Mouse (Mus musculus) liver, embryonic 13.5 days (tissue): Measurements from ENCODE around the gene Phkb. TPM values are rescaled to one million over a fixed set of nuclear protein-coding genes. Genes with fewer than 3 reads are reported as not detected.
"Not testable (repeated sequence)": the region's sequence is repeated elsewhere in the genome, so short reads cannot be mapped to it uniquely, and the experiment has no call there.

Source experiments
- ATAC-seq: fragments of 200-750 bp; cut with Nextera tagmentation; 2 replicates; pipeline ENCODE4 v1.8.0; 2017; ENCODE audit warnings: low read depth, mild to moderate bottlenecking, moderate number of reproducible peaks, moderate library complexity
- DNase-seq: peaks from one replicate; pipeline ENCODE4 v3.0.0; 2022
- H3K27ac ChIP-seq: fragments of 300-500 bp; sonication (generic); 2 replicates; pipeline ENCODE4 v1.5.1; 2015; ENCODE audit warnings: moderate library complexity, mild to moderate bottlenecking, inconsistent platforms
- H3K27me3 ChIP-seq: fragments of 300-500 bp; sonication (generic); 2 replicates; pipeline ENCODE4 v1.6.1; 2015; ENCODE audit warnings: mild to moderate bottlenecking, inconsistent platforms
- H3K36me3 ChIP-seq: fragments of 300-500 bp; sonication (generic); 2 replicates; pipeline ENCODE4 v1.6.1; 2015; ENCODE audit warnings: mild to moderate bottlenecking, inconsistent platforms
- H3K4me1 ChIP-seq: fragments of 300-500 bp; sonication (generic); replicated peaks from 2 replicates; pipeline ENCODE4 v1.6.1; 2015; ENCODE audit warnings: inconsistent platforms
- H3K4me2 ChIP-seq: fragments of 300-500 bp; sonication (generic); 2 replicates; pipeline ENCODE4 v1.6.1; 2015; ENCODE audit warnings: inconsistent platforms, mild to moderate bottlenecking, moderate library complexity
- H3K4me3 ChIP-seq: fragments of 300-500 bp; sonication (generic); replicated peaks from 2 replicates; pipeline ENCODE4 v1.5.1; 2015; ENCODE audit warnings: mild to moderate bottlenecking, inconsistent platforms
- H3K9ac ChIP-seq: fragments of 300-500 bp; sonication (generic); 2 replicates; pipeline ENCODE4 v1.6.1; 2015; ENCODE audit warnings: mild to moderate bottlenecking, inconsistent platforms
- H3K9me3 ChIP-seq: fragments of 300-500 bp; sonication (generic); replicated peaks from 2 replicates; pipeline ENCODE4 v1.6.1; 2016; ENCODE audit warnings: inconsistent platforms
- WGBS: fragments of 180-500 bp; shearing (Covaris S2); methylation state at CpG from one replicate; pipeline ENCODE4 v1.1.7; 2015; ENCODE audit not compliant: insufficient replicate concordance; 5-methylcytosine and 5-hydroxymethylcytosine counted together
- polyA plus RNA-seq: library from polyadenylated mRNA; unstranded; fragments of >200 nt; fragmentation: Nextera tagmentation; extraction: Ambion mirVana; gene quantifications from 2 replicates; pipeline ENCODE4 v1.2.1, GENCODE M21; 2015

The Phkb gene
- polyA plus RNA-seq, result 11.9 and 14.7 TPM in 2 replicates

GRCm38 (mm10) chr8:85840657-85841488 lies at the start of gene Phkb, which contains the start of gene Itfg1:
Gene Phkb (plus strand): TSS chr8:85840959.
Gene Itfg1 (minus strand): TSS chr8:85840921.
- ATAC-seq, result peak; percentile 89
- peak; percentile 87 for DNase-seq
- Histone ChIP-seq H3K27ac (peak within 1 kb of the TSS; percentile 96), H3K9me3 (no peaks in the 10 kb centered on the region), H3K9ac (peak within 1 kb of the TSS; percentile 88), H3K4me1 (peaks cover 23% of the 10 kb centered on the region), H3K27me3 (no peaks in the 10 kb centered on the region), H3K4me3 (peak within 1 kb of the TSS; percentile 87), H3K36me3 (peaks cover 7% of the 10 kb centered on the region), H3K4me2 (peak within 1 kb of the TSS; percentile 85)
- under 1% methylated on average over 54 of the region's 54 CpGs for WGBS

GRCm38 (mm10) chr8:85796392-85796791 lies 44.4 kb upstream of the Phkb start:
- not testable (repeated sequence) for ATAC-seq, H3K27ac ChIP-seq, H3K9ac ChIP-seq, H3K4me1 ChIP-seq, H3K4me3 ChIP-seq, H3K4me2 ChIP-seq, DNase-seq, H3K9me3 ChIP-seq, H3K27me3 ChIP-seq, H3K36me3 ChIP-seq
- 92% methylated on average over 1 of the region's 1 CpGs for WGBS

GRCm38 (mm10) chr8:85800164-85800563 lies 40.6 kb upstream of the Phkb start:
- no peak overlapping the region for H3K9ac ChIP-seq
- H3K4me2 ChIP-seq, result no peak overlapping the region
- H3K9me3 ChIP-seq, result no peaks in the 10 kb centered on the region
- 52% methylated on average over 1 of the region's 1 CpGs for WGBS
- H3K36me3 ChIP-seq, result peaks cover 10% of the 10 kb centered on the region
- H3K4me3 ChIP-seq, result no peak overlapping the region
- ATAC-seq (no peak), DNase-seq (no peak)
- no peaks in the 10 kb centered on the region for H3K27me3 ChIP-seq
- H3K4me1 ChIP-seq, result peaks cover 16% of the 10 kb centered on the region
- no peak overlapping the region for H3K27ac ChIP-seq

DNA sequence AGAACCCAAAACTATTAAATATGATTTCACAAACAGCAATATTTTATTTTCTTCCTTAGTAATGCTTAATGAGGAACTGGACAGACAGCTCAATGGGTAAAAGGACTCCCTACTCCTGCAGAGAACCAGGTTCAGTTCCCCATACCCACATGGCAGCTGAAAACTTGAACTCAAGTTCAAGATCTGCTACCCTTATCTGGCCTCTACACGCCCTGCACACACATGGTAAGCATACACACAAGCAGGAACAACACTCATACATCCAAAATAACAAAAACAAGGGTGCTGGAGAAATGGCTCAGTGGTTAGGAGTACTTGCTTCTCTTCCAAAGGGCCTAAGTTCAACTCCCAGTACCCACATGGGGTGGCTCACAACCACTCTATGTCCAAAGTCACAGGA lies 39.4 kb upstream of the Phkb start:
- 47% methylated on average over 1 of the region's 1 CpGs for WGBS
- Histone ChIP-seq H3K4me1 (peaks cover 16% of the 10 kb centered on the region), H3K27me3 (no peaks in the 10 kb centered on the region), H3K4me2 (no peak overlapping the region), H3K27ac (no peak overlapping the region), H3K4me3 (no peak overlapping the region), H3K9ac (no peak overlapping the region), H3K36me3 (peaks cover 6% of the 10 kb centered on the region; the same call in 1 of the 2 replicates), H3K9me3 (no peaks in the 10 kb centered on the region)
- peak; percentile 61; the same call in 1 of the 2 replicates for ATAC-seq
- no peak for DNase-seq

- no peaks in the 10 kb centered on the region; the same call in 1 of the 2 replicates for H3K36me3 ChIP-seq
- H3K9me3 ChIP-seq, result no peaks in the 10 kb centered on the region
- H3K27me3 ChIP-seq, result no peaks in the 10 kb centered on the region
- no peak overlapping the region for H3K4me3 ChIP-seq
- DNase-seq (no peak), ATAC-seq (no peak)
- H3K27ac ChIP-seq, result no peak overlapping the region
- no peaks in the 10 kb centered on the region for H3K4me1 ChIP-seq
- H3K4me2 ChIP-seq, result no peak overlapping the region
- H3K9ac ChIP-seq, result no peak overlapping the region
Measured at GRCm38 (mm10) chr8:85813621-85814020, 27.1 kb upstream of the Phkb start.

DNA sequence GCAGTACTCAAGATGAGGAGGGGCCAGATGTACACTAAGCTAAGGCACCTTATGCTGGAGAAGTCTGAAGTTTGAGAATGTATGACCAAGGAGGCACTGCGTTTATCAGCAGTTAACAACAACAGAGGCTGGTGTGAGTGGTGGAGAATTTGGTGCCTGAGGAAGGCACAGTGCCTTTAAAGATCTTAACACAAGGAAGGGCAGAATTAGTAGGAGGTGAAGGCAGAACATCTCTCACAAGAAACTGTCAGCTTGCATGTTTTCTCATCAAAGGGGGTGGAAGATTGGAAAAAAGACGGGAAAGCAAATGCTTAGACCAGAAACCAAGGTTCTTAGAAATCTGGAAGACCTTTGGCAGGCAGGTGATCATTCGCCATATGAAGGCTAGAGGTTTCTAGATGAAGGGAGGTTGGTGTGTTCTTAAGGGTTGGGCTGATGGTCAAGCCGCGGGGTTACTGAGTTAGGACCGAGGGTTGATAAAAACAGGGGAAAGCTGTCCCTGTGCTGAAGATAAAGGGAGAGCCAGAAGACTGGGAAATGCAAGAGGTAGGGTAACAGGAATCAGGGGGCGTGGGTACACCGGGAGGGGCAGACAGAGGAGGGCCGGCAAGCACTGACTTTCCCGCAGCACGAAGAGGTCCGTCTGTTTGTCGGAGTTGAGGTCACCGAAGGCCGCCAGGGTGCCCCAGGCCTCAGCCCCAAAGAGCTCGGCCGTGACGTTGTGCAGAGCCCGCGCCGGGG lies 673 bp upstream of the Phkb start:
- Histone ChIP-seq H3K4me1 (peaks cover 23% of the 10 kb centered on the region), H3K27ac (peak overlapping the region; percentile 96), H3K27me3 (no peaks in the 10 kb centered on the region), H3K9me3 (no peaks in the 10 kb centered on the region), H3K4me3 (peak overlapping the region; percentile 87), H3K36me3 (peaks cover 12% of the 10 kb centered on the region), H3K9ac (peak overlapping the region; percentile 88), H3K4me2 (peak overlapping the region; percentile 85)
- ATAC-seq (no peak), DNase-seq (no peak)
- 1% methylated on average over 21 of the region's 21 CpGs for WGBS

DNA sequence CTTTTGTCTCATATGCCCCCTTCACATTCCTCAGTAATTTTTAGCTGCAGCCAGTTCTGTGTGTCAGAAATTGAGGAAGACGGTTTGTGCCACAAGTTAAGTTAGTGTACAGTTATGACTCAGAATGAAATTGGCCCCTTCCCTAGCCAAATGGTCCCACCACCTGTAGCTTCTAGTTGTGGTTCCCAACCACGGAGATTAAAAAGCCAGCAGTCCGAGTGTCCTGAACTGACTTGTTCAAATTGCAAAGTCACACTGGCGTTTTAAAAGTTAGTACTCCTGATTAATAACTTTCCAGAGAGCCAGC lies 683 bp downstream of the Phkb start:
- ATAC-seq (no peak), DNase-seq (peak; percentile 12)
- H3K9ac ChIP-seq, result peak overlapping the region; percentile 88
- peaks cover 23% of the 10 kb centered on the region for H3K4me1 ChIP-seq
- 2% methylated on average over 4 of the region's 4 CpGs for WGBS
- H3K27ac ChIP-seq, result peak overlapping the region; percentile 96
- H3K36me3 ChIP-seq, result peaks cover 7% of the 10 kb centered on the region
- no peaks in the 10 kb centered on the region for H3K9me3 ChIP-seq
- peak overlapping the region; percentile 85 for H3K4me2 ChIP-seq
- H3K4me3 ChIP-seq, result peak overlapping the region; percentile 87
- no peaks in the 10 kb centered on the region for H3K27me3 ChIP-seq

GRCm38 (mm10) chr8:85845887-85846286 lies 5.1 kb downstream of the Phkb start:
- H3K9ac ChIP-seq, result no peak overlapping the region
- H3K9me3 ChIP-seq, result no peaks in the 10 kb centered on the region
- no peaks in the 10 kb centered on the region for H3K36me3 ChIP-seq
- H3K27me3 ChIP-seq, result no peaks in the 10 kb centered on the region
- peaks cover 14% of the 10 kb centered on the region; the same call in 1 of the 2 replicates for H3K4me1 ChIP-seq
- H3K4me2 ChIP-seq, result no peak overlapping the region
- H3K27ac ChIP-seq, result no peak overlapping the region
- DNase-seq (no peak), ATAC-seq (no peak)
- no peak overlapping the region for H3K4me3 ChIP-seq

DNA sequence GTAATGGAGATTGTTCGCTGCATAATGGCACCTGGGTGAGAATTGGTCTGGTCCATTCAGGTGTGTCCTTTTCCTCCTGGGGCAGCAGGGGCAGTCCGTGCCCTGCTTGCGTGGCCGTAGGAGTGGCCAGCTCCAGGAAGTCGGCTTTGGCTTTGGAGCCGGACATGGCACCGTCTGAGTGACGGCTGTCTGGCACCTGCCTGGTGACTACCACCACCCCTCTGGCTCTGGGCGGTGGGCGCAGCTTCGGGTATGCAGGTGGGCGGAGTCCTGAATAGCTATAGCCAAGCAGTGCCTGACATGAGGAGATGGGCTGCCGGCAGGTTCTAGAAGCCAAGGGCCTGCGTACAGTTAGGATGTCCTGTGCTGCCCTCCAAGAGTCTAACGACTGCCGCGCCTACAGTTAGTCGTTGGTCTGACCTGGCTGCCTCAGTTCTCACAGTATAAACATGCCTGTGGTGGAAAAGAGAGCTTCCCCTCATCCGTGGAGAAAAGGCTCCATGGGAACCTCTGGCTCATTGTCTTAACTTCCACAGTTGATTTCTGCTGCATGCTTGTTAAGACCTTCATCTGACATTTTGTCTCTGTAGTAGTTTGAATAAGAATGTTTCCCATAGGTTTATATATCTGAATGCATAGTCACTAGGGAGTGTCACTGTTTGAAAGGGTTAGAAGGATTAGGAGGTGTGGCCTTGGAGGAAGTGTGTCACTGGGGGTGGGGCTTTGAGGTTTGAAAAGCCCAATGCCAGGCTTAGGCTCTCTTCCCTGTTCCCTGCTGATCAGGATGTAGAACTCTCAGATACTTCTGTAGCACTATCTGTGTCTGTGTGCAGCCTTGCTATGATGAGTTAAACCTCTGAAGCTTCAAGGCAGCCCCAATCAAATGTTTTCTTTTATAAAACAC lies 13.7 kb downstream of the Phkb start:
- 85% methylated on average over 19 of the region's 19 CpGs for WGBS
- no peak overlapping the region for H3K9ac ChIP-seq

DNA sequence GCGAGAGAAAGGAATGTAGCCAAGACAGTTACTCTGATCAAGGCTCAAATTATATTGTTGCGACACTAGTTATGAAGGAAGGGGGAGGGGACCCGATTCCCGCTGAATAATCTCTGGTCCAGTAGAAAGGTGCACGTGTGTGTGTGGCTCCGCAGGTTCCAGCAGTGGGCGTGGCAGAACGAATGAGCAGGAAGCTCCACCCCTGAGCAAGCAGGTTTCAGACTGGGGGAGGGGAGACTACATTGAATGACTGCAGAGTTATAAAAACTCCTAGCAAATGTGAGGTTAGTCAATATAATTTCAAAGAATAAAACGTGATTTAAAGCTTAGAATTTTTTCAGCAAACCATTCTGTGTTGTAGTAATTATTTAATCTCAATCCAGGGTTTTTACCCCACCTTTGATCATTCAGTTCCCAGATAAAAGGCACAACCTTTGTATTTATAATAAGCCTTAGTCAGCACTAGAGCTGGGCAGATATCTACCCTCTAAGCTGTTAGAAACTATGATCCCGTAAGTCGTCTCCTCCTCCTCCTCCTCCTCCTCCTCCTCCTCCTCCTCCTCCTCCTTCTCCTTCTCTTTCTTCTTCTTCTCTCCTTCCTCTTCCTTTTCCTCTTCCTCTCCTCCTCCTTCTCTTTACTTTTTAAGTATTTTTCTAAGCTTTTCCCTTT lies 16.6 kb downstream of the Phkb start:
- H3K9me3 ChIP-seq, H3K36me3 ChIP-seq, H3K9ac ChIP-seq, H3K4me3 ChIP-seq, H3K27ac ChIP-seq, H3K27me3 ChIP-seq: not testable (repeated sequence)
- ATAC-seq, result 0 out of 2 replicates have a peak, but pooled peaks have one; percentile 31
- DNase-seq, result peak; percentile 13
- H3K4me1 ChIP-seq, result peaks cover 12% of the 10 kb centered on the region
- 0 out of 2 replicates have a peak overlapping the region, but pooled peaks have one; percentile 17 for H3K4me2 ChIP-seq
- 27% methylated on average over 11 of the region's 11 CpGs for WGBS

More for the DNA sequence above, 13.7 kb downstream of the Phkb start:
- Histone ChIP-seq H3K36me3 (peaks cover 8% of the 10 kb centered on the region; the same call in 1 of the 2 replicates), H3K27ac (no peak overlapping the region), H3K9me3 (no peaks in the 10 kb centered on the region), H3K4me3 (no peak overlapping the region), H3K4me1 (peaks cover 12% of the 10 kb centered on the region), H3K4me2 (no peak overlapping the region), H3K27me3 (no peaks in the 10 kb centered on the region)
- DNase-seq (no peak), ATAC-seq (peak; percentile 77; the same call in 1 of the 2 replicates)
